8 mouse cellular contexts compared by ENCODE assay signal in the genomic region with DNA sequence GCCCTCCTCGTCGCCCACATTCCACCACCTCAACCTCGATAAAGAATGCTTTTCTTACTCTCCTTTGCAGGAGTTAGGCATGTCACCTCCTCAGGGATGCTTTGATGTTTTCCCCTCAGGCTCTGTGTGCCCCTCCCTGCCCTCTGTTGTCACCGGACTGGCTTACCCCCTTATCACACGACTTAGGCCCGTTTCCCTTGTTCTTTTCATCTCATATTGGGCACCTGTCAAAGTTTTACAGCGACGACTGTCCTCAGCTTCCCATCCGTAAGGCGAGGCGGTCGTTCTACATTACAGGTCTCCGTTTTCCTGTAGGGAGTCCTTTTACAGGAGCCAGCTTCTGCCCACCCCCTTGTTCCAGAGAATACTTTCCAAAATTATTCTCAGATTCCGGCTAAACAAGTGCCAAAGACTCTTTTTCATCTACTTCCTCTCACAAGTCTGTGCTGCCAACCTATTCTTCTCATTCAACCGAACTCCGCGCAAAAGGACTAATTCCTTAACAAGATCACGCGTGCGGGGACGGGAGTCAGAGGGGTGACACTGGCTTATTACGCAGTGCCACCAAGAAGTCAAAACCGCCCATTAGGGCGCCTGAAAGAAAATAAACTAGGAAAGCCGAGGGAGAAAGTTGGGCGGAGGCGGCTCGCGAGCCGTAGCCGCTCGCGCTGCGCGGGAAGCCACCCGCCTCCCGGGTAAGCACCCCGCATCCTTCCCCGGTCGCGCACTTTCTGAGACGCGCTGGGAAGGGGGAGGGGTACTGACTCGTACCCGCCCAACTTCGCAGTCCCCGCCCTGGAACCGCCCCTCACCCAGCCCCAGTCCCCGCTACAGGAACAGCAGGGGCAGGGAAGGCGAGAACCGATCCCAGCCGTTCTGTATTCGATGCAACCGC. TPM values are rescaled to one million over a fixed set of nuclear protein-coding genes. Genes with fewer than 3 reads are reported as not detected.
A peak's percentile ranks its signal among the peaks of the same experiment; 100 is the strongest.
DNase-seq lines count a peak whose midpoint lies in the region; ATAC-seq and TF ChIP-seq lines count a peak whose summit lies in the region.

No protein-coding gene starts in this region.

- peak overlapping the region; percentile 92 for H3K27ac ChIP-seq in lung, embryonic 14.5 days (ENCODE audit: low read depth)
- H3K27ac ChIP-seq in forebrain, embryonic 12.5 days: peak overlapping the region; percentile 89

- TF ChIP-seq CTCF in lung, embryonic 14.5 days (IDR thresholded peaks at IDR 0.05; ENCODE audit: low read depth): no peak

- TF ChIP-seq POLR2A in myocyte (IDR thresholded peaks at IDR 0.05; ENCODE audit: insufficient read length, low read depth): peak; percentile 64

- peak overlapping the region; percentile 69 for H3ac ChIP-seq in myocyte (ENCODE audit: control insufficient read depth, insufficient read length)

- H3K4me2 ChIP-seq in lung, embryonic 14.5 days: peak overlapping the region; percentile 84
- peak overlapping the region; percentile 83 for H3K4me2 ChIP-seq in forebrain, embryonic 12.5 days
- peak overlapping the region; percentile 99 for H3K4me2 ChIP-seq in myocyte (ENCODE audit: low read depth)

- peaks cover 14% of the 10 kb centered on the region for H3K4me1 ChIP-seq in lung, embryonic 14.5 days (ENCODE audit: insufficient read depth)
- H3K4me1 ChIP-seq in forebrain, embryonic 12.5 days: peaks cover 25% of the 10 kb centered on the region

- H3K9ac ChIP-seq in lung, embryonic 14.5 days: peak overlapping the region; percentile 61
- H3K9ac ChIP-seq in forebrain, embryonic 12.5 days: peak overlapping the region; percentile 67

- peak overlapping the region; percentile 71 for H3K4me3 ChIP-seq in lung, embryonic 14.5 days (ENCODE audit: low read depth, low read length)
- H3K4me3 ChIP-seq in forebrain, embryonic 12.5 days (replicated peaks): peak overlapping the region; percentile 72
- H3K4me3 ChIP-seq in myocyte: peak overlapping the region; percentile 64

- peak; percentile 90 for DNase-seq in lung, embryonic 14.5 days
- no peak for DNase-seq in lung, postnatal 10 days
- peak; percentile 61 for DNase-seq in ZHBTc4 (ENCODE audit: low read depth, low spot score)
- peak; percentile 16 for DNase-seq in large intestine, adult 2 months (ENCODE audit: low read depth, low spot score)
- no peak for DNase-seq in urinary bladder, postnatal 10 days (ENCODE audit: low spot score)
- DNase-seq in retina, postnatal 1 day: no peak

- peak; percentile 89 for ATAC-seq in lung, embryonic 14.5 days (ENCODE audit: insufficient read depth)
- ATAC-seq in forebrain, embryonic 12.5 days (ENCODE audit: low FRiP score): peak; percentile 91

- no peaks in the 10 kb centered on the region for H3K36me3 ChIP-seq in lung, embryonic 14.5 days (ENCODE audit: insufficient read depth)
- no peaks in the 10 kb centered on the region for H3K36me3 ChIP-seq in forebrain, embryonic 12.5 days (replicated peaks)
- H3K36me3 ChIP-seq in myocyte (ENCODE audit: control insufficient read depth, insufficient read depth): no peaks in the 10 kb centered on the region

- H3K9me3 ChIP-seq in lung, embryonic 14.5 days (ENCODE audit: low read depth, low read length): no peaks in the 10 kb centered on the region
- H3K9me3 ChIP-seq in forebrain, embryonic 12.5 days: no peaks in the 10 kb centered on the region

- no peaks in the 10 kb centered on the region for H3K79me2 ChIP-seq in myocyte (ENCODE audit: control insufficient read depth, insufficient read depth)

- WGBS in lung, embryonic 14.5 days: 2% methylated on average over 46 of the region's 54 CpGs
- under 1% methylated on average over 54 of the region's 54 CpGs for WGBS in forebrain, embryonic 12.5 days
- WGBS in large intestine, adult 2 months: 5% methylated on average over 54 of the region's 54 CpGs

- peaks cover 34% of the 10 kb centered on the region for H3K27me3 ChIP-seq in lung, embryonic 14.5 days (ENCODE audit: insufficient read depth, low read length)
- H3K27me3 ChIP-seq in forebrain, embryonic 12.5 days: peaks cover 49% of the 10 kb centered on the region
- no peaks in the 10 kb centered on the region for H3K27me3 ChIP-seq in myocyte (ENCODE audit: control insufficient read depth, insufficient read depth, insufficient read length)

TF ChIP-seq in myocyte, 11 proteins besides CTCF, POLR2A, EP300 and RAD21:
- TF ChIP-seq POLR2AphosphoS2 (IDR thresholded peaks at IDR 0.05; ENCODE audit: insufficient read length, low read depth) (peak; percentile 63), CEBPB (IDR thresholded peaks at IDR 0.05; ENCODE audit: insufficient read depth, poor library complexity, severe bottlenecking) (no peak), USF1 (IDR thresholded peaks at IDR 0.05; ENCODE audit: low read depth) (no peak)
TF ChIP-seq in myocyte: peak in this region for 1.

RNA-seq across cellular contexts. Expression of a gene that starts 0.7 kb away (rescaled TPM):
- polyA plus RNA-seq in lung, embryonic 14.5 days (2014; fragmentation: Nextera tagmentation; extraction: Ambion mirVana): 6.0 TPM in 2 replicates
- 4.6 and 4.8 TPM in 2 replicates for polyA plus RNA-seq in forebrain, embryonic 12.5 days (2016; fragmentation: Nextera tagmentation; extraction: Ambion mirVana)
- polyA plus RNA-seq in large intestine, adult 2 months (2012; rRNA removed): 12.9 and 17.3 TPM in 2 replicates
- polyA plus RNA-seq in myocyte (2012; fragmentation: generic; extraction: Trizol): 13.4 TPM

RNA-seq across cellular contexts. Expression of a gene that starts 14.1 kb away (rescaled TPM):
- polyA plus RNA-seq in lung, embryonic 14.5 days (2014; fragmentation: Nextera tagmentation; extraction: Ambion mirVana): 2.8 and 3.2 TPM in 2 replicates
- 0.13 and 0.93 TPM in 2 replicates for polyA plus RNA-seq in forebrain, embryonic 12.5 days (2016; fragmentation: Nextera tagmentation; extraction: Ambion mirVana)
- polyA plus RNA-seq in large intestine, adult 2 months (2012; rRNA removed): not detected in 2 replicates
- polyA plus RNA-seq in myocyte (2012; fragmentation: generic; extraction: Trizol): not detected

RNA-seq across cellular contexts. Expression of a gene that starts 33.2 kb away (rescaled TPM):
- polyA plus RNA-seq in lung, embryonic 14.5 days (2014; fragmentation: Nextera tagmentation; extraction: Ambion mirVana): 12.6 and 13.2 TPM in 2 replicates
- 8.2 and 8.5 TPM in 2 replicates for polyA plus RNA-seq in forebrain, embryonic 12.5 days (2016; fragmentation: Nextera tagmentation; extraction: Ambion mirVana)
- polyA plus RNA-seq in large intestine, adult 2 months (2012; rRNA removed): 0.83 and 1.5 TPM in 2 replicates
- polyA plus RNA-seq in myocyte (2012; fragmentation: generic; extraction: Trizol): 1.7 TPM

RNA-seq across cellular contexts. Expression of a gene that starts 33.8 kb away (rescaled TPM):
- polyA plus RNA-seq in lung, embryonic 14.5 days (2014; fragmentation: Nextera tagmentation; extraction: Ambion mirVana): 18.4 and 19.4 TPM in 2 replicates
- 20.0 and 22.5 TPM in 2 replicates for polyA plus RNA-seq in forebrain, embryonic 12.5 days (2016; fragmentation: Nextera tagmentation; extraction: Ambion mirVana)
- 3.7 and 4.6 TPM in 2 replicates for polyA plus RNA-seq in large intestine, adult 2 months (2012; rRNA removed)
- polyA plus RNA-seq in myocyte (2012; fragmentation: generic; extraction: Trizol): 6.1 TPM

Comparison
In these comparisons a context has a peak if more than half of its experiments do, and no peak if none do; other contexts are left out.
1. DNase-seq: peak in lung, embryonic 14.5 days (single experiment), ZHBTc4 (single experiment) and large intestine, adult 2 months (single experiment); none in lung, postnatal 10 days (single experiment), urinary bladder, postnatal 10 days (single experiment) and retina, postnatal 1 day (single experiment).
2. Peak in every context shown above with its lines, with median percentiles within 50 percentile points of each other: H3K4me2 ChIP-seq and H3K4me3 ChIP-seq.